15 mouse cellular contexts compared by ENCODE assay signal in the genomic region with DNA sequence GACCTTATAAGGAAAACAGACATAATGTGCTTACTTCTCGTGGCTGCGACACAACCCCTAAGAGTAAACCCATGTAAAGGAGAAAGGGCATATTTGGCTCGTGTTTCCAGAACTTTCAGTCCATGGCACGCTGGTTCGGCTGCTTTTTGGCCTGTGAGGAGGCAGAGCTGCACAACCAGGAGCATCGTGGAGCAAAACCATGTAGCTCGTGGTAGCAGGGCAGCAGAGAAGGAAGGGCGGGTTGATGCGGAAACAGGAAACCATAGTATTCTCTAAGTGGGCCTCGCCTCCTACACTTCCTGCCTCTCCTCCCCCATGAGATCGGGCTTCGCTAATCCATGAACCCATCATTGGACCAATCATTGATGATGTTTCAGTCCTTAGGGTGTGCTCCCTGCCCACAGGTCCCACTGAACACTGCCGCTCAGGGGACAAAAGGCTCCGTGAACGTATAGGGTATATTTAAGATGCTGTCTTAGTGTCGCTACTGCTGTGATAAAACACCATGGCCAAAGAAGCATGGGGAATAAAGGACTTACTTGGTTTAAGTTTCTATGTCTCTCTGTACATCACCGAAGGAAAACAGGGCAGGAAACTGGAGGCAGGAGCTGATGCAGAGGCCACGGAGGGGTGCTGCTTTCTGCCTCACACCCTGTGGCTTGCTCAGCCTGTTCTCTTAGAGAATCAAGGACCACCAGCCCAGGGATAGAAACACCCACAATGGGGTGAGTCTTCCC. TPM values are rescaled to one million over a fixed set of nuclear protein-coding genes. Genes with fewer than 3 reads are reported as not detected.
DNase-seq lines count a peak whose midpoint lies in the region; ATAC-seq and TF ChIP-seq lines count a peak whose summit lies in the region.
"Had no signal": no experiment of that assay in that cellular context is flagged by ENCODE, and none has a peak within 500 bp of the region (broad histone marks: within the 10 kb centered on the region; RNA-seq: fewer than 3 reads in every experiment).

No protein-coding gene starts in this region.

- H3K4me3 ChIP-seq in lung, postnatal 0 days (ENCODE audit: low read depth, low read length): no peak overlapping the region
- no peak overlapping the region for H3K4me3 ChIP-seq in intestine, postnatal 0 days (ENCODE audit: low read depth, low read length)
- H3K4me3 ChIP-seq: limb, embryonic 10.5 days; midbrain, embryonic 15.5 days; neural tube, embryonic 13.5 days had no signal

- TF ChIP-seq CTCF in lung, postnatal 0 days (IDR thresholded peaks at IDR 0.05): no peak
- no peak for TF ChIP-seq CTCF in intestine, postnatal 0 days (IDR thresholded peaks at IDR 0.05; ENCODE audit: low read depth)

- H3K9me3 ChIP-seq in lung, postnatal 0 days (ENCODE audit: low read length): no peaks in the 10 kb centered on the region
- no peaks in the 10 kb centered on the region for H3K9me3 ChIP-seq in intestine, postnatal 0 days (ENCODE audit: control insufficient read depth)
- H3K9me3 ChIP-seq: limb, embryonic 10.5 days; midbrain, embryonic 15.5 days; neural tube, embryonic 13.5 days had no signal

- H3K4me1 ChIP-seq in lung, postnatal 0 days (ENCODE audit: insufficient read depth, low read depth, low read length): no peaks in the 10 kb centered on the region
- no peaks in the 10 kb centered on the region for H3K4me1 ChIP-seq in intestine, postnatal 0 days (replicated peaks; ENCODE audit: control insufficient read depth, insufficient read depth, low read length)

- WGBS in lung, postnatal 0 days: 68% methylated on average over 18 of the region's 18 CpGs
- WGBS in intestine, postnatal 0 days: 74% methylated on average over 18 of the region's 18 CpGs

- H3K4me2 ChIP-seq in lung, postnatal 0 days (replicated peaks; ENCODE audit: low read depth, low read length): no peak overlapping the region
- H3K4me2 ChIP-seq in intestine, postnatal 0 days (replicated peaks; ENCODE audit: low read depth): no peak overlapping the region
- H3K4me2 ChIP-seq: lung, embryonic 14.5 days; midbrain, embryonic 15.5 days; neural tube, embryonic 13.5 days had no signal

- peak; percentile 25 for DNase-seq in lung, postnatal 36 days
- no peak for DNase-seq in lung, postnatal 0 days (ENCODE audit: low spot score)
- DNase-seq in T-cell, adult 2 months (ENCODE audit: low spot score): peak; percentile 62
- DNase-seq in thymus, postnatal 25 days: peak; percentile 55
- DNase-seq in left cerebral cortex, adult 11 months (ENCODE audit: low spot score): no peak
- DNase-seq in frontal cortex, postnatal 14 days (ENCODE audit: low spot score in 2 of 2): no peak
- DNase-seq: heart, adult 18-20 months; lung, embryonic 14.5 days; right cerebral cortex, postnatal 14 days had no signal

- H3K27ac ChIP-seq in lung, postnatal 0 days (ENCODE audit: low read length): no peak overlapping the region
- no peak overlapping the region for H3K27ac ChIP-seq in intestine, postnatal 0 days (ENCODE audit: low read depth, low read length)
- H3K27ac ChIP-seq: limb, embryonic 10.5 days; midbrain, embryonic 15.5 days; neural tube, embryonic 13.5 days had no signal

- no peak for ATAC-seq in lung, postnatal 0 days
- ATAC-seq in monocyte, adult 5-6 weeks (replicated peaks; ENCODE audit: insufficient number of reproducible peaks, low FRiP score, low TSS enrichment, poor library complexity, severe bottlenecking): 0 out of 2 replicates have a peak, but pooled peaks have one; percentile 27
- no peak for ATAC-seq in intestine, postnatal 0 days
- ATAC-seq: hindbrain, embryonic 16.5 days; midbrain, embryonic 15.5 days had no signal

- H3K27me3 ChIP-seq in lung, postnatal 0 days (replicated peaks; ENCODE audit: insufficient read depth, low read length): no peaks in the 10 kb centered on the region
- no peaks in the 10 kb centered on the region for H3K27me3 ChIP-seq in intestine, postnatal 0 days (replicated peaks; ENCODE audit: control insufficient read depth, insufficient read depth, low read length)
- H3K27me3 ChIP-seq: midbrain, embryonic 15.5 days; neural tube, embryonic 13.5 days had no signal

- no peaks in the 10 kb centered on the region for H3K36me3 ChIP-seq in lung, postnatal 0 days (ENCODE audit: insufficient read depth, low read length)
- no peaks in the 10 kb centered on the region for H3K36me3 ChIP-seq in intestine, postnatal 0 days (ENCODE audit: control insufficient read depth, insufficient read depth)
- H3K36me3 ChIP-seq: limb, embryonic 10.5 days; midbrain, embryonic 15.5 days; neural tube, embryonic 13.5 days had no signal

- no peak overlapping the region for H3K9ac ChIP-seq in lung, postnatal 0 days (replicated peaks; ENCODE audit: low read depth)
- no peak overlapping the region for H3K9ac ChIP-seq in intestine, postnatal 0 days (ENCODE audit: low read depth, low read length)
- H3K9ac ChIP-seq: lung, embryonic 14.5 days; midbrain, embryonic 15.5 days; neural tube, embryonic 13.5 days had no signal

- TF ChIP-seq EP300 in lung, postnatal 0 days (IDR thresholded peaks at IDR 0.05): no peak

RNA-seq across cellular contexts. Expression of gene Cpsf6, which starts 18.4 kb away (rescaled TPM):
- 61.0 and 67.6 TPM in 2 replicates for polyA plus RNA-seq in lung, postnatal 0 days (2015; fragmentation: Nextera tagmentation; extraction: Ambion mirVana)
- total RNA-seq in monocyte, adult 5-6 weeks (2017): 73.2 to 128 TPM (median 73.7 TPM) in 3 replicates
- 41.2 and 45.4 TPM in 2 replicates for polyA plus RNA-seq in intestine, postnatal 0 days (2015; fragmentation: Nextera tagmentation; extraction: Ambion mirVana)

Comparison
In these comparisons a context has a peak if more than half of its experiments do, and no peak if none do; other contexts are left out.
1. DNase-seq: peak in lung, postnatal 36 days (single experiment), T-cell, adult 2 months (single experiment) and thymus, postnatal 25 days (single experiment); none in lung, postnatal 0 days (single experiment), left cerebral cortex, adult 11 months (single experiment) and frontal cortex, postnatal 14 days (0 of 2).